Comparison of ENCODE assay signal across 15 mouse cellular contexts in genomic region chr14:9620902-9621540, GRCm38 (mm10).
DNase-seq lines count a peak whose midpoint lies in the region; ATAC-seq and TF ChIP-seq lines count a peak whose summit lies in the region.
"Had no signal": no experiment of that assay in that cellular context is flagged by ENCODE, and none has a peak within 500 bp of the region (broad histone marks: within the 10 kb centered on the region; RNA-seq: fewer than 3 reads in every experiment).

No protein-coding gene starts in this region.

- no peak overlapping the region for H3K9ac ChIP-seq in midbrain, embryonic 12.5 days (replicated peaks)
- no peak overlapping the region for H3K9ac ChIP-seq in midbrain, embryonic 13.5 days (replicated peaks)
- H3K9ac ChIP-seq: embryonic facial prominence, embryonic 15.5 days; liver, embryonic 14.5 days had no signal

- H3K27me3 ChIP-seq in midbrain, embryonic 12.5 days: no peaks in the 10 kb centered on the region
- no peaks in the 10 kb centered on the region for H3K27me3 ChIP-seq in midbrain, embryonic 13.5 days
- H3K27me3 ChIP-seq: embryonic facial prominence, embryonic 15.5 days had no signal

- no peak overlapping the region for H3K4me2 ChIP-seq in midbrain, embryonic 12.5 days (replicated peaks)
- no peak overlapping the region for H3K4me2 ChIP-seq in midbrain, embryonic 13.5 days (replicated peaks)
- H3K4me2 ChIP-seq: embryonic facial prominence, embryonic 15.5 days had no signal

- H3K4me1 ChIP-seq in midbrain, embryonic 12.5 days: peaks cover 23% of the 10 kb centered on the region
- H3K4me1 ChIP-seq in midbrain, embryonic 13.5 days (replicated peaks): peaks cover 16% of the 10 kb centered on the region

- no peak overlapping the region for H3K4me3 ChIP-seq in midbrain, embryonic 12.5 days
- no peak overlapping the region for H3K4me3 ChIP-seq in midbrain, embryonic 13.5 days (replicated peaks)
- no peak overlapping the region for H3K4me3 ChIP-seq in left cerebral cortex, adult 2 months
- H3K4me3 ChIP-seq: embryonic facial prominence, embryonic 15.5 days had no signal

- ATAC-seq in midbrain, embryonic 12.5 days (ENCODE audit: low FRiP score, low read depth): peak; percentile 36; the same call in 1 of the 2 replicates
- ATAC-seq in midbrain, embryonic 13.5 days: no peak
- ATAC-seq: activated CD4-positive, CD25-positive, alpha-beta regulatory T cell, adult 4 months had no signal

- no peak for TF ChIP-seq CTCF in left cerebral cortex, adult 2 months (IDR thresholded peaks at IDR 0.05)

- no peaks in the 10 kb centered on the region for H3K9me3 ChIP-seq in midbrain, embryonic 12.5 days
- no peaks in the 10 kb centered on the region for H3K9me3 ChIP-seq in midbrain, embryonic 13.5 days
- H3K9me3 ChIP-seq: embryonic facial prominence, embryonic 15.5 days had no signal

- intact Hi-C loops in left cerebral cortex, adult 2 months (cut with DNase I): no loop called here

- WGBS in midbrain, embryonic 12.5 days: 6% methylated on average over 3 of the region's 3 CpGs
- WGBS in midbrain, embryonic 13.5 days: 12% methylated on average over 3 of the region's 3 CpGs

- no peak overlapping the region for H3K27ac ChIP-seq in midbrain, embryonic 12.5 days (replicated peaks)
- H3K27ac ChIP-seq in midbrain, embryonic 13.5 days: no peak overlapping the region; the same call in 1 of the 2 replicates
- H3K27ac ChIP-seq in left cerebral cortex, adult 2 months: no peak overlapping the region
- H3K27ac ChIP-seq: embryonic facial prominence, embryonic 15.5 days; liver, embryonic 14.5 days; macrophage had no signal

- H3K36me3 ChIP-seq in midbrain, embryonic 12.5 days: no peaks in the 10 kb centered on the region
- H3K36me3 ChIP-seq in midbrain, embryonic 13.5 days: no peaks in the 10 kb centered on the region
- H3K36me3 ChIP-seq: embryonic facial prominence, embryonic 15.5 days had no signal

- peak; percentile 9 for DNase-seq in gastrocnemius, postnatal 25 days
- DNase-seq in gastrocnemius, adult 8-10 months (ENCODE audit: low spot score in 2 of 2): no peak
- DNase-seq in embryo, embryonic 9.5 days (ENCODE audit: extremely low spot score): peak; percentile 42
- peak; percentile 20 for DNase-seq in skeletal muscle tissue, adult 2 months (ENCODE audit: low read depth, low spot score)
- no peak for DNase-seq in left cerebral cortex, adult 2 months (ENCODE audit: extremely low spot score in 1 of 2, low spot score in 2 of 2)
- DNase-seq in spleen, postnatal 14 days (ENCODE audit: low spot score in 2 of 2): no peak
- DNase-seq: cerebellum, adult 9-10 months; heart, adult 11 months; thymus, adult 2 months had no signal

Comparison
In these comparisons a context has a peak if more than half of its experiments do, and no peak if none do; other contexts are left out.
1. DNase-seq: peak in gastrocnemius, postnatal 25 days (single experiment), embryo, embryonic 9.5 days (single experiment) and skeletal muscle tissue, adult 2 months (single experiment); none in gastrocnemius, adult 8-10 months (0 of 2), left cerebral cortex, adult 2 months (0 of 2) and spleen, postnatal 14 days (0 of 2).